In genomic region chr1:172328461-172328860, GRCm38 (mm10) we compare ENCODE assay signal across 16 mouse cellular contexts. TPM values are rescaled to one million over a fixed set of nuclear protein-coding genes. Genes with fewer than 3 reads are reported as not detected.
DNase-seq lines count a peak whose midpoint lies in the region; ATAC-seq lines count a peak whose summit lies in the region.
"Had no signal": no experiment of that assay in that cellular context is flagged by ENCODE, and none has a peak within 500 bp of the region (broad histone marks: within the 10 kb centered on the region; RNA-seq: fewer than 3 reads in every experiment).

No protein-coding gene starts in this region.

- peaks cover 11% of the 10 kb centered on the region for H3K4me1 ChIP-seq in forebrain, embryonic 14.5 days (ENCODE audit: control insufficient read depth, insufficient read depth, low read length)
- H3K4me1 ChIP-seq in midbrain, embryonic 14.5 days (ENCODE audit: control insufficient read depth, insufficient read depth, low read length) = peaks cover 29% of the 10 kb centered on the region
- H3K4me1 ChIP-seq in liver, embryonic 11.5 days (replicated peaks; ENCODE audit: control insufficient read depth, insufficient read depth, low read length) = no peaks in the 10 kb centered on the region

- DNase-seq in cerebellum, adult 9-10 months = peak; percentile 73
- DNase-seq in cerebellum, postnatal 4 days (ENCODE audit: low spot score in 2 of 2) = no peak
- peak; percentile 67 for DNase-seq in brain, adult 2 months (ENCODE audit: low read depth, low spot score)
- no peak for DNase-seq in forebrain, embryonic 14.5 days (ENCODE audit: low spot score)
- DNase-seq in midbrain, embryonic 14.5 days = no peak
- DNase-seq in liver, embryonic 11.5 days (ENCODE audit: low spot score) = no peak
- DNase-seq in adrenal gland, postnatal 4 days (ENCODE audit: low spot score in 2 of 2) = no peak
- no peak for DNase-seq in heart, postnatal 36 days
- DNase-seq: heart, adult 18-20 months; kidney, postnatal 14 days; thymus, postnatal 36 days had no signal

- no peaks in the 10 kb centered on the region for H3K27me3 ChIP-seq in forebrain, embryonic 14.5 days (replicated peaks; ENCODE audit: control insufficient read depth, insufficient read depth, low read length)
- peaks cover 13% of the 10 kb centered on the region for H3K27me3 ChIP-seq in midbrain, embryonic 14.5 days (ENCODE audit: control insufficient read depth, insufficient read depth, low read length)
- peaks cover 76% of the 10 kb centered on the region for H3K27me3 ChIP-seq in liver, embryonic 11.5 days (replicated peaks; ENCODE audit: control insufficient read depth, insufficient read depth, low read length)

- ATAC-seq in forebrain, embryonic 14.5 days = no peak
- no peak for ATAC-seq in midbrain, embryonic 14.5 days (ENCODE audit: low FRiP score, low TSS enrichment)
- no peak for ATAC-seq in liver, embryonic 11.5 days (replicated peaks; ENCODE audit: low FRiP score)
- ATAC-seq: intestine, embryonic 15.5 days had no signal

- H3K36me3 ChIP-seq in forebrain, embryonic 14.5 days (ENCODE audit: control insufficient read depth, insufficient read depth, low read length) = no peaks in the 10 kb centered on the region
- no peaks in the 10 kb centered on the region for H3K36me3 ChIP-seq in midbrain, embryonic 14.5 days (ENCODE audit: control insufficient read depth, insufficient read depth, low read length)
- H3K36me3 ChIP-seq in liver, embryonic 11.5 days (ENCODE audit: control insufficient read depth, insufficient read depth, low read length) = no peaks in the 10 kb centered on the region
- H3K36me3 ChIP-seq: intestine, embryonic 15.5 days; limb, embryonic 12.5 days had no signal

- no peak overlapping the region for H3K27ac ChIP-seq in forebrain, embryonic 14.5 days (ENCODE audit: low read depth, low read length)
- no peak overlapping the region for H3K27ac ChIP-seq in midbrain, embryonic 14.5 days (replicated peaks; ENCODE audit: low read depth, low read length)
- H3K27ac ChIP-seq in liver, embryonic 11.5 days (ENCODE audit: low read depth, low read length) = no peak overlapping the region
- H3K27ac ChIP-seq: intestine, embryonic 15.5 days; limb, embryonic 12.5 days; macrophage had no signal

- intact Hi-C loops in heart, postnatal 36 days (cut with DNase I) = loop anchor here (5.0 kb wide), 1 partner anchor 1069 kb away; no protein-coding TSS in a partner anchor

- no peak overlapping the region for H3K9ac ChIP-seq in forebrain, embryonic 14.5 days (ENCODE audit: low read length)
- H3K9ac ChIP-seq in midbrain, embryonic 14.5 days (replicated peaks; ENCODE audit: low read length) = peak overlapping the region; percentile 54; the same call in 1 of the 2 replicates
- no peak overlapping the region for H3K9ac ChIP-seq in liver, embryonic 11.5 days (ENCODE audit: low read depth, low read length)
- H3K9ac ChIP-seq: intestine, embryonic 15.5 days; limb, embryonic 12.5 days had no signal

- no peaks in the 10 kb centered on the region for H3K9me3 ChIP-seq in forebrain, embryonic 14.5 days (replicated peaks; ENCODE audit: control insufficient read depth, low read length)
- H3K9me3 ChIP-seq in midbrain, embryonic 14.5 days (ENCODE audit: control insufficient read depth, low read length) = no peaks in the 10 kb centered on the region
- no peaks in the 10 kb centered on the region for H3K9me3 ChIP-seq in liver, embryonic 11.5 days (ENCODE audit: control insufficient read depth, low read length)
- H3K9me3 ChIP-seq: intestine, embryonic 15.5 days had no signal

- peak overlapping the region; percentile 42 for H3K4me2 ChIP-seq in forebrain, embryonic 14.5 days (ENCODE audit: low read length)
- H3K4me2 ChIP-seq in midbrain, embryonic 14.5 days (ENCODE audit: low read length) = peak overlapping the region; percentile 59
- H3K4me2 ChIP-seq in liver, embryonic 11.5 days = no peak overlapping the region
- H3K4me2 ChIP-seq: intestine, embryonic 15.5 days; limb, embryonic 12.5 days had no signal

- no peak overlapping the region for H3K4me3 ChIP-seq in forebrain, embryonic 14.5 days (ENCODE audit: low read depth, low read length)
- H3K4me3 ChIP-seq in midbrain, embryonic 14.5 days (replicated peaks; ENCODE audit: low read depth, low read length) = peak overlapping the region; percentile 34
- H3K4me3 ChIP-seq in liver, embryonic 11.5 days (ENCODE audit: low read depth, low read length) = no peak overlapping the region
- H3K4me3 ChIP-seq: intestine, embryonic 15.5 days; limb, embryonic 12.5 days had no signal

- whole genome bisulfite sequencing in forebrain, embryonic 14.5 days = 92% methylated on average over 7 of the region's 7 CpGs
- WGBS in midbrain, embryonic 14.5 days = 85% methylated on average over 7 of the region's 7 CpGs
- WGBS in liver, embryonic 11.5 days = 67% methylated on average over 7 of the region's 7 CpGs

RNA-seq across cellular contexts. Expression of gene Kcnj9, which starts 0.7 kb away (rescaled TPM):
- 1.3 and 1.5 TPM in 2 replicates for polyA plus RNA-seq in forebrain, embryonic 14.5 days (2014; fragmentation: Nextera tagmentation; extraction: Ambion mirVana)
- 3.0 and 3.9 TPM in 2 replicates for polyA plus RNA-seq in midbrain, embryonic 14.5 days (2014; fragmentation: Nextera tagmentation; extraction: Ambion mirVana)
- polyA plus RNA-seq in liver, embryonic 11.5 days (2014; fragmentation: Nextera tagmentation; extraction: Ambion mirVana) = 0.39 and 0.51 TPM in 2 replicates
- under 1 TPM; 0.11 to 0.20 TPM for total RNA-seq in adrenal gland, postnatal 4 days (2021)
- total RNA-seq in heart, postnatal 36 days (2021) = not detected
- total RNA-seq: heart, adult 18-20 months had no signal
- polyA plus RNA-seq: heart, embryonic 16.5 days; intestine, embryonic 15.5 days; limb, embryonic 12.5 days; stomach, embryonic 16.5 days had no signal

RNA-seq across cellular contexts. Expression of gene Kcnj10, which starts 12.5 kb away (rescaled TPM):
- polyA plus RNA-seq in forebrain, embryonic 14.5 days (2014; fragmentation: Nextera tagmentation; extraction: Ambion mirVana) = 1.5 and 1.6 TPM in 2 replicates
- 1.5 TPM in 2 replicates for polyA plus RNA-seq in midbrain, embryonic 14.5 days (2014; fragmentation: Nextera tagmentation; extraction: Ambion mirVana)
- 0.10 TPM in 1 of 2 replicates, not detected in the other for polyA plus RNA-seq in liver, embryonic 11.5 days (2014; fragmentation: Nextera tagmentation; extraction: Ambion mirVana)
- 1 to 10 TPM; 1.8 to 4.5 TPM for total RNA-seq in adrenal gland, postnatal 4 days (2021)
- under 1 TPM; 0.05 to 0.11 TPM for total RNA-seq in heart, postnatal 36 days (2021)

RNA-seq across cellular contexts. Expression of gene Atp1a2, which starts 30.6 kb away (rescaled TPM):
- 12.9 and 19.8 TPM in 2 replicates for polyA plus RNA-seq in forebrain, embryonic 14.5 days (2014; fragmentation: Nextera tagmentation; extraction: Ambion mirVana)
- 18.2 and 19.4 TPM in 2 replicates for polyA plus RNA-seq in midbrain, embryonic 14.5 days (2014; fragmentation: Nextera tagmentation; extraction: Ambion mirVana)
- polyA plus RNA-seq in liver, embryonic 11.5 days (2014; fragmentation: Nextera tagmentation; extraction: Ambion mirVana) = 0.16 and 0.22 TPM in 2 replicates
- total RNA-seq in adrenal gland, postnatal 4 days (2021) = 10 to 100 TPM; 50.9 to 70.2 TPM
- total RNA-seq in heart, postnatal 36 days (2021) = 100 to 1,000 TPM; 604 to 624 TPM
- polyA plus RNA-seq: macrophage had no signal

RNA-seq across cellular contexts. Expression of gene Pigm, which starts 47.9 kb away (rescaled TPM):
- 4.8 and 5.1 TPM in 2 replicates for polyA plus RNA-seq in forebrain, embryonic 14.5 days (2014; fragmentation: Nextera tagmentation; extraction: Ambion mirVana)
- 5.2 and 6.4 TPM in 2 replicates for polyA plus RNA-seq in midbrain, embryonic 14.5 days (2014; fragmentation: Nextera tagmentation; extraction: Ambion mirVana)
- polyA plus RNA-seq in liver, embryonic 11.5 days (2014; fragmentation: Nextera tagmentation; extraction: Ambion mirVana) = 7.7 and 7.8 TPM in 2 replicates
- total RNA-seq in adrenal gland, postnatal 4 days (2021) = 10 to 100 TPM; 18.1 to 19.9 TPM
- total RNA-seq in heart, postnatal 36 days (2021) = 1 to 10 TPM; 4.4 to 4.8 TPM

Comparison
In these comparisons a context has a peak if more than half of its experiments do, and no peak if none do; other contexts are left out.
1. DNase-seq: peak in cerebellum, adult 9-10 months (single experiment) and brain, adult 2 months (single experiment); none in cerebellum, postnatal 4 days (0 of 2), forebrain, embryonic 14.5 days (single experiment), midbrain, embryonic 14.5 days (single experiment), liver, embryonic 11.5 days (single experiment), adrenal gland, postnatal 4 days (0 of 2) and heart, postnatal 36 days (0 of 2).
2. RNA of gene Atp1a2, which starts 30.6 kb away (polyA plus RNA-seq): 18.2 to 19.4 TPM in midbrain, embryonic 14.5 days and 12.9 to 19.8 TPM in forebrain, embryonic 14.5 days; 0.16 to 0.22 TPM in liver, embryonic 11.5 days; every median in the first group is over 10 times any median in the second.